Mouse (Mus musculus): ENCODE data around the gene Sde2. TPM values are rescaled to one million over a fixed set of nuclear protein-coding genes. Genes with fewer than 3 reads are reported as not detected.

The Sde2 gene
- polyA plus RNA-seq (2017; shearing (Covaris generic)), result 10 to 100 TPM; 44.4 to 50.2 TPM

- ATAC-seq, result peak; percentile 86
Observed at GRCm38 (mm10) chr1:180850316-180851270, at the start of gene Sde2. Sde2 (plus strand) TSS chr1:180851127.

- ATAC-seq, result no peak
Observed at GRCm38 (mm10) chr1:180801466-180801994, 49.4 kb upstream of the Sde2 start.

GRCm38 (mm10) chr1:180803881-180804280 lies 47.0 kb upstream of the Sde2 start:
- ATAC-seq, result no peak

- no peak for ATAC-seq
Observed at GRCm38 (mm10) chr1:180808831-180809230, 42.1 kb upstream of the Sde2 start.

GRCm38 (mm10) chr1:180810976-180811375 lies 40.0 kb upstream of the Sde2 start:
- ATAC-seq, result no peak

GRCm38 (mm10) chr1:180811596-180812462 lies 39.1 kb upstream of the Sde2 start:
- peak; percentile 18 for ATAC-seq

GRCm38 (mm10) chr1:180812463-180813408 lies 38.2 kb upstream of the Sde2 start:
- peak; percentile 40 for ATAC-seq

GRCm38 (mm10) chr1:180813409-180813884 lies 37.5 kb upstream of the Sde2 start:
- peak; percentile 80 for ATAC-seq

- ATAC-seq, result peak; percentile 25
Observed at GRCm38 (mm10) chr1:180813885-180814740, 36.8 kb upstream of the Sde2 start, which contains the start of gene H3f3a. H3f3a (minus strand) TSS chr1:180813943.

GRCm38 (mm10) chr1:180815371-180816024 lies 35.4 kb upstream of the Sde2 start:
- no peak for ATAC-seq

GRCm38 (mm10) chr1:180818000-180818399 lies 32.9 kb upstream of the Sde2 start:
- no peak for ATAC-seq

- ATAC-seq, result no peak
Observed at GRCm38 (mm10) chr1:180821101-180821500, 29.8 kb upstream of the Sde2 start.

- ATAC-seq, result no peak
Observed at GRCm38 (mm10) chr1:180822276-180822675, 28.7 kb upstream of the Sde2 start.

- ATAC-seq, result no peak
Observed at GRCm38 (mm10) chr1:180823716-180824115, 27.2 kb upstream of the Sde2 start.

GRCm38 (mm10) chr1:180824721-180825120 lies 26.2 kb upstream of the Sde2 start:
- no peak for ATAC-seq

- no peak for ATAC-seq
Observed at GRCm38 (mm10) chr1:180826634-180827033, 24.3 kb upstream of the Sde2 start.

- peak; percentile 98 for ATAC-seq
Observed at GRCm38 (mm10) chr1:180829775-180830174, 21.2 kb upstream of the Sde2 start.

GRCm38 (mm10) chr1:180830175-180830574 lies 20.8 kb upstream of the Sde2 start:
- ATAC-seq, result peak; percentile 30

GRCm38 (mm10) chr1:180830588-180831346 lies 20.2 kb upstream of the Sde2 start:
- ATAC-seq, result no peak

All from CD4-positive, CD25-positive, alpha-beta regulatory T cell, adult 4 months (primary cell).